Mouse (Mus musculus) bone marrow, adult 2 months (tissue): Measurements from ENCODE around the gene Tspan5. TPM values are rescaled to one million over a fixed set of nuclear protein-coding genes. Genes with fewer than 3 reads are reported as not detected.

Source experiments
- H3K27ac ChIP-seq: fragments of 200-500 bp; 2 replicates; pipeline ENCODE4 v1.5.1; 2012; ENCODE audit warnings: low read depth, mild to moderate bottlenecking, control low read depth, inconsistent platforms, low read length; ENCODE audit not compliant: control insufficient read depth, poor library complexity, insufficient read depth
- H3K4me1 ChIP-seq: fragments of 200-500 bp; 2 replicates; pipeline ENCODE4 v1.6.1; 2011; ENCODE audit warnings: low read length; ENCODE audit not compliant: control insufficient read depth, insufficient read depth
- H3K4me3 ChIP-seq: fragments of 200-500 bp; replicated peaks from 2 replicates; pipeline ENCODE3; 2011; ENCODE audit warnings: mild to moderate bottlenecking, low read depth, low read length, control low read depth; ENCODE audit not compliant: control insufficient read depth
- CTCF ChIP-seq: fragments of 200-500 bp; IDR thresholded peaks from 2 replicates; pipeline ENCODE4 v1.5.1; 2011; ENCODE audit warnings: low read length, control low read depth; ENCODE audit not compliant: control insufficient read depth, insufficient read depth
- POLR2A ChIP-seq: fragments of 200-500 bp; IDR thresholded peaks from 2 replicates; pipeline ENCODE4 v1.6.1; 2011; ENCODE audit warnings: low read depth, mild to moderate bottlenecking, control low read depth, low read length, borderline replicate concordance; ENCODE audit not compliant: control insufficient read depth
- WGBS: fragments of 180-500 bp; shearing (Covaris S2); methylation state at CpG from one replicate; pipeline ENCODE4 v1.1.7; 2018; 5-methylcytosine and 5-hydroxymethylcytosine counted together
- polyA plus RNA-seq: library from polyadenylated mRNA; stranded (reverse); fragments of >200 nt; gene quantifications from 2 replicates; pipeline ENCODE4 v1.2.4, GENCODE M21; 2011; ENCODE audit warnings: low replicate concordance; ENCODE audit not compliant: missing spikeins, insufficient read depth, insufficient read length

Gene Tspan5
- polyA plus RNA-seq, 1 experiment = 8.3 TPM

- no peak for TF ChIP-seq CTCF
- no peak for TF ChIP-seq POLR2A
- no peak overlapping the region for H3K27ac ChIP-seq
- H3K4me3 ChIP-seq = no peak overlapping the region
- WGBS = 87% methylated on average over 7 of the region's 7 CpGs
- no peaks in the 10 kb centered on the region for H3K4me1 ChIP-seq
These were observed 163.7 kb downstream of the Tspan5 start for GRCm38 (mm10) chr3:138905678-138906077.

GRCm38 (mm10) chr3:138906112-138906880 lies 164.3 kb downstream of the Tspan5 start:
- TF ChIP-seq CTCF (peak; percentile 74), POLR2A (no peak)
- Histone ChIP-seq H3K4me3 (no peak overlapping the region), H3K27ac (no peak overlapping the region), H3K4me1 (no peaks in the 10 kb centered on the region)
- 40% methylated on average over 17 of the region's 17 CpGs for WGBS

GRCm38 (mm10) chr3:138909313-138909712 lies 167.3 kb downstream of the Tspan5 start:
- WGBS = 59% methylated on average over 2 of the region's 2 CpGs
- TF ChIP-seq POLR2A = no peak
- TF ChIP-seq CTCF = no peak
- Histone ChIP-seq H3K4me1 (no peaks in the 10 kb centered on the region), H3K4me3 (no peak overlapping the region), H3K27ac (no peak overlapping the region)

GRCm38 (mm10) chr3:138912504-138912903 lies 170.5 kb downstream of the Tspan5 start:
- Histone ChIP-seq H3K27ac (no peak overlapping the region), H3K4me1 (no peaks in the 10 kb centered on the region), H3K4me3 (no peak overlapping the region)
- TF ChIP-seq POLR2A = no peak
- no peak for TF ChIP-seq CTCF
- 66% methylated on average over 8 of the region's 8 CpGs for WGBS

GRCm38 (mm10) chr3:138914626-138915288 lies 172.8 kb downstream of the Tspan5 start:
- Histone ChIP-seq H3K27ac (no peak overlapping the region), H3K4me1 (no peaks in the 10 kb centered on the region), H3K4me3 (no peak overlapping the region)
- TF ChIP-seq CTCF (no peak), POLR2A (no peak)
- 68% methylated on average over 8 of the region's 8 CpGs for WGBS

DNA sequence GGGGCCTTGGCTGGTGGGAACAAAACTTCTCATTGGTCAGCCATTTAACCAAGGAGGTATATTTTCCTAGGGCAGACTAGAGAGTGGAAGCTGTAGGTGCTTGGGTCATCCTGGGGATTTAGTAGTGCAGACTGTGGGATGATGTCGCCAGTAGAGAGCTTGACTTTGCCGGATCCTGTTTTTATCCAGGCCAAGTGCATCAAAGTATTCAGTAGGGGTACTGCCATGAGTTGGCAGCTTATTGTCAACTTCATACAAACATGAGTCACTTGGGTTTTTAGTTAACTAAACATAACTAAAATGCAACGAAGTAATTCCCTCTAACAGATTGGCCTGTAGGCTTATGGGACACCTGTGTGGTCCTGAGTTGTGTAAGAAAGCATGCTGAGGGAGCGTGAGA lies 174.6 kb downstream of the Tspan5 start:
- Histone ChIP-seq H3K4me3 (no peak overlapping the region), H3K27ac (no peak overlapping the region), H3K4me1 (no peaks in the 10 kb centered on the region)
- 79% methylated on average over 4 of the region's 4 CpGs for WGBS
- TF ChIP-seq CTCF (no peak), POLR2A (no peak)

DNA sequence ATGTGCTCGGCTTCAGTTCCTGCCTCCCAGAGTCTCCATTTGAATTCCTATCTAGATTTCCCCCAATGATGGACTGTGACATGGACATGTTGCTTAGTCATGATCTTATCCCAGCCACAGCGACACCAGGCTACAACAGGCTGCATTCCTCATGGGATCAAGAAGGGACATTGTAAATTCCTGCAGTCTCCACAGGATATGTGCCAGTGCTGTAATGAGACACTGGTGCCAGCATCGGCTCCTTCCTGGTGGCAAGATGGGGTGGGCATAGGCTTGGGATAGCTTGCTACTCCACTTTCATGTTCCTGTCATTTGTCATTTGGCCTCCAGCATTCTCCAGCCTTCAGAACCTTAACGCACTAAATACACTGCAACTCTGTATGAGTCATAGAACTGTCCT lies 175.0 kb downstream of the Tspan5 start:
- no peak overlapping the region for H3K27ac ChIP-seq
- WGBS = 77% methylated on average over 4 of the region's 4 CpGs
- no peaks in the 10 kb centered on the region for H3K4me1 ChIP-seq
- H3K4me3 ChIP-seq = no peak overlapping the region
- TF ChIP-seq CTCF (no peak), POLR2A (no peak)

DNA sequence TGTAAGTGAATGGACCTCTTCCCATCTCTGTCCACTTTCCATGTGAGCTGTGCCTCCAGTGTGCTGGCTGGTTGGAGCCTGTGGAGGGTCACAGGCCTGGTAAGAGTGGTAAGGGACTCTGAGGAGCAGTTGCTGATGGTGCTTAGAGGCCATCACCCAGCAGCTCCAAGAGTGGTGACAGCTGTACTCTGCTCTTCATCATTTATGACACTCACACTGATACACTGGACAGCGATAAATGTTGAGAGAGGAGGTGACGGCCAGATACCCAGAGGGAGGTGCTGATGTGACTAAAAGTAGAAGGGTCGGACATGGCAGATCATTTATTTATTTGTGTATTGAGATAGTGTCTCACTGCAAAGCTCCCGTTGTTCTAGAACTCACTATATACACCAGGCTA lies 176.2 kb downstream of the Tspan5 start:
- no peak overlapping the region for H3K27ac ChIP-seq
- WGBS = 88% methylated on average over 4 of the region's 4 CpGs
- H3K4me3 ChIP-seq = no peak overlapping the region
- H3K4me1 ChIP-seq = no peaks in the 10 kb centered on the region
- TF ChIP-seq POLR2A (no peak), CTCF (no peak)
